Mouse (Mus musculus) liver, embryonic 14.5 days (tissue): ENCODE results near the gene Ahnak. TPM values are rescaled to one million over a fixed set of nuclear protein-coding genes. Genes with fewer than 3 reads are reported as not detected.
A peak's percentile ranks its signal among the peaks of the same experiment; 100 is the strongest.

ENCODE experiments used
- ATAC-seq: fragments of 200-750 bp; cut with Nextera tagmentation; 2 replicates; pipeline ENCODE4 v1.8.0; 2017; ENCODE audit warnings: moderate number of reproducible peaks, mild to moderate bottlenecking, moderate library complexity; ENCODE audit not compliant: insufficient read depth
- DNase-seq, 3 experiments: peaks; one replicate each; pipeline ENCODE4 v3.0.0-alpha.2; 2012 to 2013; ENCODE audit warnings: low read depth in 3 of 3, low spot score in 3 of 3
- H3K27ac ChIP-seq: fragments of 300-500 bp; sonication (generic); 2 replicates; pipeline ENCODE4 v1.5.1; 2014; ENCODE audit warnings: moderate library complexity, mild to moderate bottlenecking, control low read depth, inconsistent platforms
- H3K27me3 ChIP-seq: fragments of 300-500 bp; sonication (generic); 2 replicates; pipeline ENCODE4 v1.6.1; 2014; ENCODE audit warnings: mild to moderate bottlenecking, low read length, moderate library complexity; ENCODE audit not compliant: control insufficient read depth, insufficient read depth
- H3K36me3 ChIP-seq: fragments of 300-500 bp; sonication (generic); replicated peaks from 2 replicates; pipeline ENCODE4 v1.6.1; 2014; ENCODE audit warnings: low read depth; ENCODE audit not compliant: control insufficient read depth, insufficient read depth
- H3K4me1 ChIP-seq, 2 experiments: fragments of 200-500 bp in 1 of 2; fragments of 300-500 bp in 1 of 2; sonication (generic) in 1 of 2; replicated peaks; 2 replicates each; pipeline ENCODE4 v1.6.1; 2012 to 2014; ENCODE audit warnings: antibody characterized with exemption in 1 of 2, inconsistent platforms in 1 of 2, low read length in 1 of 2; ENCODE audit not compliant: control insufficient read depth in 2 of 2, insufficient read depth in 2 of 2
- H3K4me2 ChIP-seq: fragments of 300-500 bp; sonication (generic); 2 replicates; pipeline ENCODE4 v1.6.1; 2014; ENCODE audit warnings: low read depth, mild to moderate bottlenecking, control low read depth, moderate library complexity
- H3K4me3 ChIP-seq, 2 experiments: fragments of 200-500 bp in 1 of 2; fragments of 300-500 bp in 1 of 2; sonication (generic) in 1 of 2; 2 replicates each; pipeline ENCODE4 v1.5.1; 2012 to 2014; ENCODE audit warnings: low read depth in 2 of 2, low read length in 2 of 2, mild to moderate bottlenecking in 2 of 2, control low read depth in 1 of 2, inconsistent platforms in 1 of 2, moderate library complexity in 1 of 2; ENCODE audit not compliant: insufficient read depth in 1 of 2
- H3K9ac ChIP-seq: fragments of 300-500 bp; sonication (generic); replicated peaks from 2 replicates; pipeline ENCODE4 v1.6.1; 2014; ENCODE audit warnings: mild to moderate bottlenecking, control low read depth, moderate library complexity
- H3K9me3 ChIP-seq: fragments of 300-500 bp; sonication (generic); 2 replicates; pipeline ENCODE4 v1.6.1; 2016; ENCODE audit warnings: low read length, mixed read lengths; ENCODE audit not compliant: control insufficient read depth
- CTCF ChIP-seq: IDR thresholded peaks from 2 replicates; pipeline ENCODE4 v1.5.1; 2016; ENCODE audit warnings: antibody characterized with exemption, low read depth, control low read depth
- EP300 ChIP-seq: IDR thresholded peaks from 2 replicates; pipeline ENCODE4 v1.6.1; 2016; ENCODE audit warnings: antibody characterized with exemption, low read depth
- WGBS: fragments of 180-500 bp; shearing (Covaris S2); extraction: QIAGEN DNeasy Blood & Tissue Kit; methylation state at CpG from one replicate; pipeline ENCODE4 v1.1.7; 2014; ENCODE audit not compliant: insufficient replicate concordance; 5-methylcytosine and 5-hydroxymethylcytosine counted together
- polyA plus RNA-seq, 2 experiments: library from polyadenylated mRNA; depleted of rRNA in 1 of 2; stranded (reverse) in 1 of 2; unstranded in 1 of 2; fragments of >200 nt; fragmentation: Nextera tagmentation in 1 of 2; extraction: Ambion mirVana in 1 of 2; gene quantifications; 2 replicates each; pipeline versions ENCODE4 v1.2.1 to v1.2.3; 2012 to 2014

The Ahnak gene
- polyA plus RNA-seq, 2 experiments: 0.83 to 1.7 TPM

DNA sequence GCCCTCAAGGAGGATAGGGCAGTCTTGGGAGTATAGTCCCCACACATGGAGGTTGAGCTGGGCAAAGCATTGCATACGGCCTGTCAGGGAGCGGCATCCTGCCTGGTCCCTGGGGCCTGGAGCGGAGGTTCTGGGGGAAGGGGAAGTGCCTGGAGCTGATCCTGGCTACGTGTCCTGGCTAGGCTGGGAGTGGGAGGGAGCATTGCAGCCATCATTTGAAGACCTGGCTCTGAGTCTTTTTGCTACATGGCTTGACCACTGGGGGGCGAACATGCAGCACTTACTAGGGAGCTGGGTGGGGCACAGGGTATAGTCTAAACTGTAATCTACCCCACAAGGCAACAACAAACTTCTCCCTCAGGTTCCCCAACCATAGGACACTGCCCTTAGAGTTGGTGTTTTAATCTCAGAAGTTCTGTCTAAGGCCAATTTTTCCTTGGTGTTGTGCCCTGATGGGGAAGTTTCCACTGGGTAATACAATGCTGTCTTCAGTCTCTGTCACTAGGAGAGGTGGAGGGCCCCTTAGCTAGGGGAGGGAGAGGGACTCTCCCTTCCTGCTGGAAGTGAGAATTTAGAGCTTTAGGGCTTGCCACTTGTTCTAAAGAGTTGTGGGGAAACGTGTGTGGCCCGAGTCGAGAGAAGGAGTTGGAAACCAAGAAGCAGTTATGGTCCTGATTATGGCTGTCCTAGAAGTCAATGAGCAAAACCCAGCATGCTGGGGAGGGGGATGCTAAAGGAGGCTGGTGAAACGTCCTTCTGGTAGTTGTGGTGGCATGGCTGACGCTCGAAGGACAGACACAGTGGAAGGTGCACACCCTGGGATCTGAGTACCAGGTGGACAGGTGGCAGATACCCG lies 3.9 kb downstream of the Ahnak start:
- ATAC-seq (0 out of 2 replicates have a peak, but pooled peaks have one; percentile 22), DNase-seq (peak in 2 of 3 experiments; percentile 46 to 52)
- H3K27ac ChIP-seq: no peak overlapping the region
- H3K36me3 ChIP-seq: no peaks in the 10 kb centered on the region
- peaks cover 4 to 14% of the 10 kb centered on the region in 2 experiments; a peak in 3 of 4 replicates for H3K4me1 ChIP-seq
- H3K9me3 ChIP-seq: no peaks in the 10 kb centered on the region
- no peak overlapping the region for H3K9ac ChIP-seq
- no peak overlapping the region for H3K4me3 ChIP-seq
- TF ChIP-seq EP300 (no peak), CTCF (peak; percentile 83)
- 29% methylated on average over 12 of the region's 12 CpGs for WGBS
- no peak overlapping the region for H3K4me2 ChIP-seq
- H3K27me3 ChIP-seq: peaks cover 26% of the 10 kb centered on the region

DNA sequence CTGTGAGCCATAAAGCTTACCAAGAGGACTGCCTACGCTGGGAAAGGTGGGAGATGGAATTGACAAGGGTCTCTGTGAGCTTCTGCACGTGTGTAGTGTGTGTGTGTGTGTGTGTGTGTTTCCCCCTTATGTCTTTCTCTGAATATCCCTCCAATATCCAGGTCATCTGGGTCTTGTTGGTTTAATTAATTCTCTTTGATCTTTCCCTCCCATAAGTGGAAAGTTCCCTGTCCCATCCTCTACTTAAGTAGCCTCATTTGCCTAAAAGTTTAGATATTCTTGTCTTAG lies 4.5 kb downstream of the Ahnak start:
- peaks cover 7 to 18% of the 10 kb centered on the region in 2 experiments; a peak in 3 of 4 replicates for H3K4me1 ChIP-seq
- no peaks in the 10 kb centered on the region for H3K36me3 ChIP-seq
- ATAC-seq (no peak), DNase-seq (no peak)
- no peak overlapping the region for H3K27ac ChIP-seq
- H3K9ac ChIP-seq: no peak overlapping the region
- H3K9me3 ChIP-seq: no peaks in the 10 kb centered on the region
- peaks cover 20% of the 10 kb centered on the region for H3K27me3 ChIP-seq
- TF ChIP-seq CTCF: no peak
- no peak for TF ChIP-seq EP300
- WGBS: 55% methylated on average over 2 of the region's 2 CpGs
- no peak overlapping the region for H3K4me2 ChIP-seq
- H3K4me3 ChIP-seq: no peak overlapping the region

DNA sequence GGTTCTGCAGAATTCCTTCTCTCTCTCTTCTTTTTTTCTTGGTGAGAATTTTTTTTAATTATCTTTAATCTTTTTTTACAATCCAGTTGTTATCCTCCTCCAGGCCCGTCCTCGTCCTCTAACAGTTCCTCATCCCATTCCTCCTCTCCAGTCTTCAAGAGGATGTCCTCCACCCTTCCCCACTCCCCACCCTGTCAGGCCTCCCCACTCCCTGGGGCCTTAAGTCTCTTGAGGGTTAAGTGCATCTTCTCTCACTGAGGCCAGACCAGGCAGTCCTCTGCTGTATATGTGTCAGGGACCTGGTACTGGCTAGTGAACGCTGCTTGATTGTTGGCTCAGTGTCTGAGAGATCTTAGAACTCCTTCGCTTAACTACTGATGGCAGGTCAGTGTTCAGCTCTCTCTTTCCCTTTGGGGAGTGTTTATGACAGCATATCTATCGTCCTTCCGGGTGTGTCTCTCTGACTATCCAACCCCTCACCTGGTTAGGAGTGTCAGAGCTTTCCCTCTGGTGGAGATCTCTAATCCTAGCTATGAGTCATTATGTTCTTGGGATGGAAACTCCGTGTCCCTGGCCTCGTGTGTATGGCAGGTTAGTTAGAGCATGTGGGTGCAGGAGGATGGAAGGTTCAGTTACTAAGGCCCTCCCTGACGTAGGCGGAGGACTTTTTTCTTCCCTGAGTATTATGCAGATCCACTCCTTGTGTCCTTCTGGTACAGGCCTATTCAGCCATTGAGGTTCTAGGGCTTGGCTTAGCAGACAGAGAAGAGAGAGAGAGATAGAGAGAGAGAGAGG lies 5.9 kb downstream of the Ahnak start:
- Histone ChIP-seq H3K4me2 (no peak overlapping the region), H3K9ac (no peak overlapping the region), H3K27ac (no peak overlapping the region), H3K36me3 (no peaks in the 10 kb centered on the region), H3K9me3 (no peaks in the 10 kb centered on the region), H3K4me1 (peaks cover 7 to 17% of the 10 kb centered on the region in 2 experiments; a peak in 3 of 4 replicates), H3K27me3 (peaks cover 6% of the 10 kb centered on the region), H3K4me3 (no peak overlapping the region)
- ATAC-seq (no peak), DNase-seq (no peak)
- TF ChIP-seq EP300 (no peak), CTCF (no peak)
- WGBS: 59% methylated on average over 10 of the region's 10 CpGs

DNA sequence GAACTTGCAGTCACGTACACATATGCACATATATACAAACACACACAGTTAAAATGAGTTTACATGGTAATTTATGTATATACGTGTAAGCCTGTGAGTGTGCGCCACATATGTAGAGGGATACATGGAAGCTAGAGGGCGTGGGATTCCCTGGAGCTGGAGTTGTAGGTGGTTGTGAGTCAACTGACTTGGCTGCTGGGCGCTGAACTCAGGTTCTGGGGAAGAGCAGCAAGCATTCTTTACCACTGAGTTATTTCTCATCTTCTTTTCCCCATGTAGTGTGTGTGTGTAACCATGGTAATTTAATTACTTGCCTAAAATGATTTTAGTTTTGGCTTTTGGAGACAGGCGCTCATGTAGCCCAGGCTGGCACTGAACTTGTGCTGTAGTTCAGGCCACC lies 7.5 kb downstream of the Ahnak start:
- Histone ChIP-seq H3K27ac (no peak overlapping the region), H3K9ac (no peak overlapping the region), H3K4me1 (peaks cover 7 to 17% of the 10 kb centered on the region in 2 experiments; a peak in 3 of 4 replicates), H3K4me2 (no peak overlapping the region), H3K36me3 (no peaks in the 10 kb centered on the region), H3K27me3 (no peaks in the 10 kb centered on the region), H3K9me3 (no peaks in the 10 kb centered on the region), H3K4me3 (no peak overlapping the region)
- ATAC-seq: no peak
- no peak for TF ChIP-seq CTCF
- TF ChIP-seq EP300: no peak
- 71% methylated on average over 6 of the region's 6 CpGs for WGBS
- no peak for DNase-seq

DNA sequence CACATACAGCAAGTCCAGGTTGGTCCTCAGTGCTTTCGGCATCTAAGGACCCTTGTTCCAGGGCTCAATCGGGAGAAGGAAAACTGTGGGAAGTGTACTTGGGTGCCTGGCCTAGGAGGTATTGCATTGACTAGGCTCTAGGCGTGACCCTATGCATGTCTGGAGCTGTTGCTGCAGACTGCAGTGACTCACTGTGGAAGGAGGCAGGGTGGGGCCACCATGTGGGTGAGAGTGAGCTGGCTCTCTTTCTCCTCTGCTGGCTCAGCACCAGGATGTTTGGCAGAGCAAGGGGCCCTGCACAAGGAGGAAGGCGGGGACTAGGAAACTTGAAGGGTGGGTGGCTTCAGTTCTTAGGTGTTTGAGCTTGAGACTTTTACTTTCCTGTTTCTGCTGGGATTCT lies 8.5 kb downstream of the Ahnak start:
- H3K4me2 ChIP-seq: no peak overlapping the region
- no peaks in the 10 kb centered on the region for H3K36me3 ChIP-seq

More for the DNA sequence above, 8.5 kb downstream of the Ahnak start:
- no peak; the same call in 1 of the 2 replicates for TF ChIP-seq CTCF
- TF ChIP-seq EP300: no peak
- ATAC-seq (peak; percentile 78), DNase-seq (no peak)
- Histone ChIP-seq H3K4me1 (peaks cover 7 to 17% of the 10 kb centered on the region in 2 experiments; a peak in 3 of 4 replicates), H3K27me3 (no peaks in the 10 kb centered on the region), H3K4me3 (no peak overlapping the region), H3K27ac (no peak overlapping the region), H3K9ac (no peak overlapping the region), H3K9me3 (no peaks in the 10 kb centered on the region)
- 34% methylated on average over 4 of the region's 4 CpGs for WGBS
